Mouse (Mus musculus): ENCODE results near the gene Ccne1.

- no peak for TF ChIP-seq CHD2 (IDR thresholded peaks at IDR 0.05; ENCODE audit: low read depth, low read length)
- TF ChIP-seq MAFK (IDR thresholded peaks at IDR 0.05; ENCODE audit: insufficient read depth, low read depth, low read length) = no peak
- no peak for TF ChIP-seq ZC3H11A (IDR thresholded peaks at IDR 0.05; ENCODE audit: borderline replicate concordance, low read depth, low read length)
- TF ChIP-seq ZNF384 (IDR thresholded peaks at IDR 0.05; ENCODE audit: low read depth, low read length) = no peak
- TF ChIP-seq HCFC1 (IDR thresholded peaks at IDR 0.05; ENCODE audit: borderline replicate concordance, insufficient read depth, low read length) = no peak
Observed at GRCm38 (mm10) chr7:38064431-38064830, 42.9 kb downstream of the Ccne1 start.

All from ES-E14 (cell line).